Mouse (Mus musculus) midbrain, postnatal 0 days (tissue): Measurements from ENCODE around the gene Atp5j. TPM values are rescaled to one million over a fixed set of nuclear protein-coding genes. Genes with fewer than 3 reads are reported as not detected.

Experiments
- ATAC-seq: fragments of 200-750 bp; cut with Nextera tagmentation; 2 replicates; pipeline ENCODE4 v1.8.0; 2017; ENCODE audit warnings: moderate number of reproducible peaks, mild to moderate bottlenecking, moderate TSS enrichment, moderate library complexity; ENCODE audit not compliant: low FRiP score
- DNase-seq: peaks from one replicate; pipeline ENCODE4 v3.0.0-alpha.2; 2015; ENCODE audit warnings: low spot score
- H3K27ac ChIP-seq: fragments of 300-500 bp; sonication (generic); 2 replicates; pipeline ENCODE4 v1.5.1; 2014; ENCODE audit warnings: low read depth, mild to moderate bottlenecking, low read length, mixed read lengths
- H3K27me3 ChIP-seq: fragments of 300-500 bp; sonication (generic); 2 replicates; pipeline ENCODE4 v1.6.1; 2014; ENCODE audit warnings: low read length, control low read depth, mixed read lengths; ENCODE audit not compliant: insufficient read depth
- H3K36me3 ChIP-seq: fragments of 300-500 bp; sonication (generic); 2 replicates; pipeline ENCODE4 v1.6.1; 2014; ENCODE audit warnings: low read length, control low read depth, mixed read lengths; ENCODE audit not compliant: insufficient read depth
- H3K4me1 ChIP-seq: fragments of 300-500 bp; sonication (generic); 2 replicates; pipeline ENCODE4 v1.6.1; 2014; ENCODE audit warnings: mild to moderate bottlenecking, control low read depth, antibody characterized with exemption, low read length, mixed read lengths; ENCODE audit not compliant: insufficient read depth
- H3K4me2 ChIP-seq: fragments of 300-500 bp; sonication (generic); 2 replicates; pipeline ENCODE4 v1.6.1; 2014; ENCODE audit warnings: low read depth, mild to moderate bottlenecking, low read length, mixed read lengths; ENCODE audit not compliant: poor library complexity, severe bottlenecking
- H3K4me3 ChIP-seq: fragments of 300-500 bp; sonication (generic); 2 replicates; pipeline ENCODE4 v1.5.1; 2014; ENCODE audit warnings: low read depth, mild to moderate bottlenecking, low read length, moderate library complexity
- H3K9ac ChIP-seq: fragments of 300-500 bp; sonication (generic); replicated peaks from 2 replicates; pipeline ENCODE4 v1.6.1; 2014; ENCODE audit warnings: mild to moderate bottlenecking, low read length, moderate library complexity, mixed read lengths; ENCODE audit not compliant: poor library complexity, severe bottlenecking
- H3K9me3 ChIP-seq: fragments of 300-500 bp; sonication (generic); 2 replicates; pipeline ENCODE4 v1.6.1; 2016; ENCODE audit warnings: low read length, control low read depth
- CTCF ChIP-seq: IDR thresholded peaks from 2 replicates; pipeline ENCODE4 v1.5.1; 2016; ENCODE audit warnings: antibody characterized with exemption, mild to moderate bottlenecking
- WGBS: fragments of 180-500 bp; shearing (Covaris S2); extraction: QIAGEN DNeasy Blood & Tissue Kit; methylation state at CpG from one replicate; pipeline ENCODE4 v1.1.7; 2014; 5-methylcytosine and 5-hydroxymethylcytosine counted together
- polyA plus RNA-seq: library from polyadenylated mRNA; unstranded; fragments of >200 nt; fragmentation: Nextera tagmentation; extraction: Ambion mirVana; gene quantifications from 2 replicates; pipeline ENCODE4 v1.2.1, GENCODE M21; 2015
- total RNA-seq: library from RNA; depleted of rRNA; stranded (reverse); fragments of >200 nt; gene quantifications from 2 replicates; pipeline ENCODE4 v1.2.3, GENCODE M21; 2014; rRNA removed

Atp5j gene
- total RNA-seq (124 and 125 TPM in 2 replicates), polyA plus RNA-seq (880 and 907 TPM in 2 replicates)

DNA sequence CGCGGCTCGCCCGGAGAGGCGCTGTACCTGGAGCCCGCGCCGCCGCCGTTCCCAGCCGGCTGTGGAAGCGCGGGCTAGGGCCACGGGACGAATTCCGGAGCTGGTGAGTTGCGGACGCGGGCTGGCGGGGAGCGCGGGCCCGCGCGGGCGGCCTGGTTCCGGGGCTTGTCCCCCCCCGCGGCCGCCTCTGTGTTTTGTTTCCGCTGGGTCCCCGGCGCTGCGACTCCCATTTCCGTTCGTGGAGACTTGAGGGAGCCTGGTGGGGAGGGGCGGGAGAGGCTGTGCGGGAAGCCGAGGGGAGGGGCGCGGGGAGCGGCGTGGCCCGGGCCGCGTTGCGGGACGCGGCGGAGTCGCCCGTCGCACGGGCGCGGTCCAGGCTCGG is at the start of gene Atp5j:
Atp5j (minus strand) TSS at position 185 of the 382 bp plus-strand sequence.
- Histone ChIP-seq H3K4me1 (no peaks in the 10 kb centered on the region; the same call in 1 of the 2 replicates), H3K36me3 (peaks cover 7% of the 10 kb centered on the region), H3K4me3 (peak within 1 kb of the TSS; percentile 98), H3K27ac (peak within 1 kb of the TSS; percentile 95), H3K9me3 (no peaks in the 10 kb centered on the region), H3K4me2 (peak within 1 kb of the TSS; percentile 78), H3K27me3 (no peaks in the 10 kb centered on the region), H3K9ac (peak within 1 kb of the TSS; percentile 97)
- DNase-seq (peak; percentile 81), ATAC-seq (peak; percentile 66)
- TF ChIP-seq CTCF: no peak
- under 1% methylated on average over 49 of the region's 57 CpGs for WGBS

DNA sequence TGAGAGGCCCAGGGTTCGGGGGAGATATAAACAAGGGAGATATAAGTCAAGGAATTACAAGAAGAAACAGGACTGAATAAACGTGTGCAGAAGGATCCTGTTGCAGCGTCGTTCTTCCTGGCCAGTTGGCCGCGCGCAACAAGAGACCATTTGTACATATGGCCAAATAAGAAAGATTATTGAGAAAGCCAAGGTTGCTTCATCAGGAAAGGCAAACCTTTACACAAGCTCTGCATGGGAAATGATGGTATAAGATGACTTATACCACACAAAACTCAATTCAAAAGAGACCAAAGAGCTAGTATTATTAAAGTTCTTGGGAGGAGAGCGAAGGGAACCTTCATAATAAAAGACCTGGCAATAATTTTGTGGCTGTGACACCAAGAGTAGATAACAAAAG is 49.1 kb upstream of the Atp5j start:
- DNase-seq: no peak
- Histone ChIP-seq H3K9ac (no peak overlapping the region), H3K4me2 (no peak overlapping the region), H3K36me3 (no peaks in the 10 kb centered on the region), H3K4me1 (no peaks in the 10 kb centered on the region), H3K4me3 (no peak overlapping the region), H3K27ac (no peak overlapping the region), H3K9me3 (no peaks in the 10 kb centered on the region), H3K27me3 (no peaks in the 10 kb centered on the region)
- TF ChIP-seq CTCF: no peak
- ATAC-seq: no peak
- 89% methylated on average over 8 of the region's 8 CpGs for WGBS

DNA sequence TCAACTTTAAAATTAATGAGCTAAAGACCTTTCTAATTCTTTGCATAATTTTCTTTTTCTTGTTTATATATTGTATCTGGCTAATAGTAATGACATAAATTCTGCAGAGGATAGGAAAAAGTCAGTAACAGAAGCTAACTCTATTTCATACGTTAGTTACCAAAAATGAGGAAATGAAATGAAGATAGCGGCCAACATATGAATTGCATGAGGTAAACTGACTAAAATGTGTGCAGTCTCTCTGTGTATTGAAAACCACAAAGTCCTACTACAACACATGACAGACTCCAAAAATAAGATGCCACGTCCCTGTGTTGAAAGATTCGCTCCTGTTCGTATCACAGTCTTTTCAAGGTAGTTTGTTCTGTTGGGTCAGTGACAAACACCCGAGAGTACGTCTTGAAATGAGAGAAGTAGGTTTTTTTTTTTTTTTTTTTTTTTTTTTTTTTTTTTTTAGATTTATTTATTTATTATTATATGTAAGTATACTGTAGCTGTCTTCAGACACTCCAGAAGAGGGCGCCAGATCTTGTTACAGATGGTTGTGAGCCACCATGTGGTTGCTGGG is 46.4 kb upstream of the Atp5j start:
- 92% methylated on average over 7 of the region's 8 CpGs for WGBS
- no peak for TF ChIP-seq CTCF
- H3K4me1 ChIP-seq: no peaks in the 10 kb centered on the region
- no peaks in the 10 kb centered on the region for H3K9me3 ChIP-seq
- no peaks in the 10 kb centered on the region for H3K36me3 ChIP-seq
- H3K9ac ChIP-seq: no peak overlapping the region
- H3K27me3 ChIP-seq: no peaks in the 10 kb centered on the region
- ATAC-seq: no peak
- no peak overlapping the region for H3K4me2 ChIP-seq
- H3K27ac ChIP-seq: no peak overlapping the region
- H3K4me3 ChIP-seq: no peak overlapping the region
- DNase-seq: no peak

DNA sequence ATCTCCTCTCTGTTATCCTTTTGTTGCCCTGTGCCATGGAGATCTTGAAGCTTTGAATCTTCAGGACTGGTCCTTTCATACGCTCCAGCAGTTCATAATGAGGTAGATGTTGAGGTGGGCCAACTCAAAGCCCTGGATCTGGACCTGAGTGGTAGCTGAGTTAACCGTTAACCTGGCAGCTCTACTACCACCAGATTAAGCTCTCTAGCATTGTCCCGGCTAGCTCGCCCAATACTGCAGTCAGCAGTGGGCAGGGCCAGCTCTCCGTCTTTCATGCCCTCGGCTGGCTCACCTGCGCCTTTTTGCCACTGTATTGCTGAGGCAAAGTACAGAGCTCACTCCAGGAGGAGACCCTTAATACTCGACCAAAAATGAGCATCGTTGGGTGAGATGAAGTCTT is 45.7 kb upstream of the Atp5j start:
- TF ChIP-seq CTCF: no peak
- no peak overlapping the region for H3K4me2 ChIP-seq
- H3K36me3 ChIP-seq: no peaks in the 10 kb centered on the region
- no peaks in the 10 kb centered on the region for H3K27me3 ChIP-seq
- no peak overlapping the region for H3K27ac ChIP-seq
- H3K4me3 ChIP-seq: no peak overlapping the region
- no peaks in the 10 kb centered on the region for H3K9me3 ChIP-seq
- H3K9ac ChIP-seq: no peak overlapping the region
- ATAC-seq (no peak), DNase-seq (no peak)
- no peaks in the 10 kb centered on the region for H3K4me1 ChIP-seq
- 90% methylated on average over 9 of the region's 9 CpGs for WGBS

DNA sequence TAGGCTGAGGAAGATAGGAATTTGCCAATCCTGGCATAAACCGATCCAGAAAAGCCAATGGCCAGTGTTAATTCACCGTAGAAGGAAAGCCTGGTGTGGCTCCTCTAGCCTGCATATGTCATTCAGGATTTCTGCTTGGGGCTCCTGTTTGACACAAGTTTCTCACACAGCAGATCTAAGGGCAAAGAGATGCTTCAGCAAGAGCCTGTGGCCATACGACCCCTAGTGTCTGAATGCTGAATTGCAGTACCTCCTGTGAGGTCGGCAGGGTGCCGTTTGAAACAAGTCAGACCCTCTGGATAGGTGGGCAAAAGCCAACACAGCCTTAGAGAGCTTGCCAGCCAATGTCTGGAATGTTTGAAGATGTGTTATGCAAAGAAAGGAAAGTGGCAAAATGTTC is 43.7 kb upstream of the Atp5j start:
- Histone ChIP-seq H3K4me3 (no peak overlapping the region), H3K4me2 (no peak overlapping the region), H3K4me1 (no peaks in the 10 kb centered on the region), H3K9ac (no peak overlapping the region), H3K9me3 (no peaks in the 10 kb centered on the region), H3K36me3 (no peaks in the 10 kb centered on the region), H3K27me3 (no peaks in the 10 kb centered on the region), H3K27ac (no peak overlapping the region)
- ATAC-seq (no peak), DNase-seq (peak; percentile 61)
- WGBS: 24% methylated on average over 5 of the region's 5 CpGs
- peak; percentile 82 for TF ChIP-seq CTCF

- Histone ChIP-seq H3K27ac (no peak overlapping the region), H3K4me2 (no peak overlapping the region), H3K4me1 (no peaks in the 10 kb centered on the region), H3K9me3 (no peaks in the 10 kb centered on the region), H3K4me3 (no peak overlapping the region), H3K9ac (no peak overlapping the region), H3K36me3 (no peaks in the 10 kb centered on the region), H3K27me3 (no peaks in the 10 kb centered on the region)
- peak; percentile 40 for DNase-seq
- ATAC-seq: no peak
- TF ChIP-seq CTCF: no peak
- 38% methylated on average over 8 of the region's 8 CpGs for WGBS
These were observed 40.7 kb upstream of the Atp5j start for GRCm38 (mm10) chr16:84876082-84876481.
